Mouse (Mus musculus): ENCODE data around the gene Crnn.

DNA sequence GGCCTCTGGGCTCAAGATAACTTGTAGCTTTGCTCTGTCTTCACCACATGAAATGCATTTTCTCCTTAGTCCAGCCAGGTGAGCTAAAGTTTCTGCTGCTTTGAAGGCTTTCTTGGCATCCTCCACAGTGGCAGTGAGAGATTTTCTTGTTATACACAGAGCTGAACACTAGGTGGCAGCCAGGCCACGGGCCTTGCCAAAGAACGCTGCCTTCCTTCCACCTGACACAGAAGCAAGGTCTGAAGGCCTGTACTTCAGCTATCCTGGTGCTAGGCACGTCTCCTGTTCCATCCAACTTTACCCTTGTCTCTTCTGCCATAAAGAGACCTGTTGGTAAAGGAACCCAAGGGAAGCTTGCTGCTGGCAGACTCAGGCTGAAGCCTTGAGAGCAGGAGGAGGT is 14.1 kb upstream of the Crnn start:
- TF ChIP-seq CTCF (conservative IDR thresholded peaks at IDR 0.05; ENCODE audit: insufficient read depth, insufficient read length, low read depth, low read length) = peak; percentile 87
- no peak for TF ChIP-seq POLR2A (IDR thresholded peaks at IDR 0.05; ENCODE audit: low read depth, low read length)

All from kidney, adult 2 months (tissue).